In the genomic region with DNA sequence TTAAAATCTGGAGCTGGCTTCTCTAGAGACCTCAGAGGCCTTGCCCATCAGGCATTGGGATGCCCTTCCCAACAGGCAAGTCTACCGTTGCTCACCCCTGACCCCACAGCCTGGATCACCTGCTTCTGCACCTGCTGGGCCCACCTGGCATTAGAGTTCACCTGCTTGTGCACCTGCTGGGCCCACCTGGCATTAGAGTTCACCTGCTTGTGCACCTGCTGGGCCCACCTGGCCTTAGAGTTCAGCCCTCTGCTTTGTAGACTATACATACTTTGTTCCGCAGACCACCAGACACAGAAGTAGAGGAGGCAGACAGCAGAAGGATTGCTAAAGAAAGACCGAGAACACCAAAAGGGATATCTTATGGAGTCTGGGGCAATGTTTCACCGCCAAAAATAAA, we compare ENCODE assay signal across 7 mouse cellular contexts.
"Had no signal": no experiment of that assay in that cellular context is flagged by ENCODE, and none has a peak within 500 bp of the region (broad histone marks: within the 10 kb centered on the region; RNA-seq: fewer than 3 reads in every experiment).

No protein-coding gene starts in this region.

- DNase-seq: kidney, postnatal 14 days; lung, adult 18-20 months; lung, postnatal 36 days; midbrain, embryonic 14.5 days; spleen, adult 18-20 months; thymus, adult 2 months; thymus, postnatal 25 days had no signal
